Mouse (Mus musculus) CH12.LX (cell line): ENCODE data around the gene Lrrc20. TPM values are rescaled to one million over a fixed set of nuclear protein-coding genes. Genes with fewer than 3 reads are reported as not detected.
"Not testable (repeated sequence)": the region's sequence is repeated elsewhere in the genome, so short reads cannot be mapped to it uniquely, and the experiment has no call there.

ENCODE experiments used
- DNase-seq: peaks from one replicate; pipeline ENCODE4 v3.0.0-alpha.2; 2013; ENCODE audit errors: extremely low read depth
- H3K27ac ChIP-seq: 2 replicates; pipeline ENCODE4 v1.5.1; 2012; ENCODE audit warnings: low read depth, mild to moderate bottlenecking, control low read depth, moderate library complexity; ENCODE audit not compliant: insufficient read depth
- H3K27me3 ChIP-seq: replicated peaks from 2 replicates; pipeline ENCODE3; 2012; ENCODE audit warnings: inconsistent platforms
- H3K36me3 ChIP-seq, 2 experiments: replicated peaks in 1 of 2; 2 replicates each; pipeline versions ENCODE3 to v1.6.1; 2012; ENCODE audit warnings: inconsistent platforms in 1 of 2, low read length in 1 of 2, mild to moderate bottlenecking in 1 of 2, mixed read lengths in 1 of 2, moderate library complexity in 1 of 2; ENCODE audit not compliant: control insufficient read depth in 1 of 2, insufficient read depth in 1 of 2
- H3K4me1 ChIP-seq, 2 experiments: 2 replicates each; pipeline ENCODE4 v1.6.1; 2012; ENCODE audit warnings: inconsistent platforms in 1 of 2, moderate library complexity in 1 of 2; ENCODE audit not compliant: insufficient read depth in 2 of 2, control insufficient read depth in 1 of 2
- H3K4me2 ChIP-seq: 2 replicates; pipeline ENCODE4 v1.6.1; 2012; ENCODE audit warnings: low read depth, mild to moderate bottlenecking, control low read depth; ENCODE audit not compliant: poor library complexity, insufficient read depth, severe bottlenecking
- H3K4me3 ChIP-seq, 3 experiments: fragments of 150-350 bp in 1 of 3; sonication (generic) in 1 of 3; replicated peaks in 1 of 3; 2 replicates each; pipeline versions ENCODE3 to v1.5.1; 2011 to 2012; ENCODE audit warnings: low read depth in 2 of 3, low read length in 2 of 3, mild to moderate bottlenecking in 2 of 3, moderate library complexity in 2 of 3, control low read depth in 1 of 3, improper control_type of control experiment in 1 of 3, inconsistent platforms in 1 of 3, mixed read lengths in 1 of 3; ENCODE audit not compliant: poor library complexity in 1 of 3
- H3K79me2 ChIP-seq: replicated peaks from 2 replicates; pipeline ENCODE4 v1.6.1; 2012; ENCODE audit warnings: mild to moderate bottlenecking, moderate library complexity; ENCODE audit not compliant: control insufficient read depth, poor library complexity, insufficient read depth, severe bottlenecking; ENCODE audit errors: extremely low read depth
- H3K9ac ChIP-seq: 2 replicates; pipeline ENCODE4 v1.6.1; 2012; ENCODE audit warnings: low read depth, mild to moderate bottlenecking, control low read depth, moderate library complexity; ENCODE audit not compliant: insufficient read depth
- H3K9me3 ChIP-seq: replicated peaks from 2 replicates; pipeline ENCODE3; 2012; ENCODE audit warnings: low read length, inconsistent platforms, mixed read lengths
- CTCF ChIP-seq, 2 experiments: IDR thresholded peaks in 1 of 2; conservative IDR thresholded peaks in 1 of 2; 2 replicates each; pipeline ENCODE4 v1.5.1; 2011 to 2012; ENCODE audit warnings: low read depth in 2 of 2, low read length in 2 of 2, improper control_type of control experiment in 1 of 2, inconsistent platforms in 1 of 2, mild to moderate bottlenecking in 1 of 2, moderate library complexity in 1 of 2
- E2F4 ChIP-seq: IDR thresholded peaks from 2 replicates; pipeline ENCODE4 v1.6.1; 2011; ENCODE audit warnings: low read depth, low read length, improper control_type of control experiment; ENCODE audit not compliant: insufficient replicate concordance
- ELF1 ChIP-seq: IDR thresholded peaks from 2 replicates; pipeline ENCODE4 v1.6.1; 2014; ENCODE audit warnings: low read depth, mild to moderate bottlenecking, inconsistent platforms, low read length, improper control_type of control experiment
- ETS1 ChIP-seq: conservative IDR thresholded peaks from 2 replicates; pipeline ENCODE4 v1.6.1; 2012; ENCODE audit warnings: low read depth, mild to moderate bottlenecking, inconsistent platforms, low read length, improper control_type of control experiment, moderate library complexity
- GABPA ChIP-seq: IDR thresholded peaks from 2 replicates; pipeline ENCODE4 v1.6.1; 2012; ENCODE audit warnings: low read depth, low read length, improper control_type of control experiment, inconsistent platforms; ENCODE audit not compliant: insufficient replicate concordance
- HCFC1 ChIP-seq: IDR thresholded peaks from 2 replicates; pipeline ENCODE4 v1.6.1; 2012; ENCODE audit warnings: low read depth, mild to moderate bottlenecking, inconsistent platforms, low read length, improper control_type of control experiment
- IRF4 ChIP-seq: IDR thresholded peaks from 2 replicates; pipeline ENCODE4 v1.6.1; 2014; ENCODE audit warnings: low read depth, mild to moderate bottlenecking, inconsistent platforms, low read length, improper control_type of control experiment
- JUN ChIP-seq: IDR thresholded peaks from 2 replicates; pipeline ENCODE4 v1.6.1; 2011; ENCODE audit warnings: low read depth, mild to moderate bottlenecking, low read length, improper control_type of control experiment, moderate library complexity; ENCODE audit not compliant: insufficient read depth
- MAX ChIP-seq: IDR thresholded peaks from 2 replicates; pipeline ENCODE4 v1.6.1; 2011; ENCODE audit warnings: low read length, improper control_type of control experiment
- MEF2A ChIP-seq: IDR thresholded peaks from 2 replicates; pipeline ENCODE4 v1.6.1; 2014; ENCODE audit warnings: low read depth, mild to moderate bottlenecking, inconsistent platforms, low read length, improper control_type of control experiment, borderline replicate concordance
- MXI1 ChIP-seq: IDR thresholded peaks from 2 replicates; pipeline ENCODE4 v1.6.1; 2011; ENCODE audit warnings: mild to moderate bottlenecking, low read depth, low read length, improper control_type of control experiment
- NELFE ChIP-seq: IDR thresholded peaks from 2 replicates; pipeline ENCODE4 v1.6.1; 2011; ENCODE audit warnings: low read depth, low read length, improper control_type of control experiment
- POLR2A ChIP-seq: IDR thresholded peaks from 2 replicates; pipeline ENCODE4 v1.6.1; 2011; ENCODE audit warnings: low read depth, mild to moderate bottlenecking, improper control_type of control experiment, low read length
- RAD21 ChIP-seq: IDR thresholded peaks from 2 replicates; pipeline ENCODE4 v1.6.1; 2011; ENCODE audit warnings: low read depth, mild to moderate bottlenecking, low read length, improper control_type of control experiment, moderate library complexity
- SMC3 ChIP-seq: IDR thresholded peaks from 2 replicates; pipeline ENCODE4 v1.6.1; 2011; ENCODE audit warnings: low read depth, low read length, improper control_type of control experiment
- USF2 ChIP-seq: conservative IDR thresholded peaks from 2 replicates; pipeline ENCODE4 v1.6.1; 2011; ENCODE audit warnings: low read depth, low read length, improper control_type of control experiment
- ZKSCAN1 ChIP-seq: IDR thresholded peaks from 2 replicates; pipeline ENCODE4 v1.6.1; 2012; ENCODE audit warnings: low read depth, inconsistent platforms, low read length, improper control_type of control experiment, borderline replicate concordance
- dilution Hi-C: fragments of 300-500 bp; cut with MboI; formaldehyde crosslinking; loops from 2 replicates; pipeline ENCODE4 v1.14.3; 2020; ENCODE audit warnings: low sequenced_read_pairs; ENCODE audit not compliant: extremely low pct_unique_long_range_greater_than_20kb, extremely low pct_ligation_motif_present
- in situ Hi-C: fragments of 300-500 bp; cut with MboI; formaldehyde crosslinking; loops from 3 replicates; pipeline ENCODE4 v1.14.3; 2019; ENCODE audit warnings: low sequenced_read_pairs, low pct_ligation_motif_present, low pct_unique_long_range_greater_than_20kb, mixed read lengths
- polyA plus RNA-seq: library from polyadenylated mRNA; unstranded; fragments of >175 nt; gene quantifications from 2 replicates; pipeline ENCODE4 v1.2.1, GENCODE M21; 2012; ENCODE audit warnings: low read depth; ENCODE audit not compliant: insufficient read length
- total RNA-seq, 2 experiments: library from RNA; depleted of rRNA; stranded (reverse); fragments of 300-350 nt in 1 of 2; fragments of >200 nt in 1 of 2; gene quantifications; 2 replicates each; pipeline ENCODE4 v1.2.3; 2012 to 2014

Lrrc20 gene
- total and polyA plus RNA-seq, 3 experiments: 8.0 to 13.7 (median 9.9) TPM

DNA sequence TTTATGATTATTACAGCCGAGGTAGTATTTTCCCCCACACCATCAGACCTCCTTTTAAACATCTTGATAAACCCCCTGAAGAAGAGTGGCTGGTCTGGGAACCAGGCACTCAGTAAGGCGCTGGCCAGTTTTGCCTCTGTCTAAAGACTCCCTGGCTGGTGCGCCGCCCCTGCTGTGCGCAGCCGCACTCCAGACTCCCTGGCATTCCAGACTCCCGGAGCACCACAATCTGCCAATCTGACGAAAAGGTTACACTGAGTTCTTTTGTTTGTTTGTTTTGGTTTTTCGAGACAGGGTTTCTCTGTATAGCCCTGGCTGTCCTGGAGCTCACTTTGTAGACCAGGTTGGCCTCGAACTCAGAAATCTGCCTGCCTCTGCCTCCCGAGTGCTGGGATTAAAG lies 129.8 kb downstream of the Lrrc20 start:
- H3K27me3 ChIP-seq, H3K4me3 ChIP-seq, dilution Hi-C loops, H3K4me2 ChIP-seq, DNase-seq, H3K9ac ChIP-seq, H3K9me3 ChIP-seq, H3K27ac ChIP-seq, H3K36me3 ChIP-seq, H3K79me2 ChIP-seq: not testable (repeated sequence)
- H3K4me1 ChIP-seq: peaks cover 9 to 36% of the 10 kb centered on the region in 2 experiments; a peak in 3 of 4 replicates
- in situ Hi-C loops: loop anchor here (5.0 kb wide), 1 partner anchor 57 kb away; no protein-coding TSS in a partner anchor

DNA sequence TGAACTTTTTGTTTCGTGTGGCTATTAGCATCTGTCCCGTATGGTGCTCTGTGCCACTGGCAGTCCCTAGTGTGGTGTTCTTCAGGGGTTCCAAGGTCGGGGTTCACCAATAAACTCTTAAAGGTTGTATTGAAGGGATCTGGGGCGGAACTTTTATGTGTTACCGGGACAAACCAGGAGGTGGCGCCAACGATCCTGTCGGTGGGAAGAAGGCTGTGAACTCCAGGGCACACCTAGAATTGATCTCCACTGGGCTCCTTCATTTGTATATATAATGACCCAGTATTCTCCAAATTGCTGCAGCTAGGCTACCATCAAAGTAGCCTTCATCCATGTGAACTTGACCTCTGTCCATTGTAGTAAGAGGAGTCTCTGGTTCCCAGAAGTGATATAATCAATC lies 130.2 kb downstream of the Lrrc20 start:
- Histone ChIP-seq H3K4me1 (peaks cover 9 to 34% of the 10 kb centered on the region in 2 experiments; a peak in 3 of 4 replicates), H3K9me3 (peaks cover 1% of the 10 kb centered on the region), H3K9ac (no peak overlapping the region), H3K27me3 (peaks cover 2% of the 10 kb centered on the region), H3K4me2 (no peak overlapping the region), H3K79me2 (no peaks in the 10 kb centered on the region), H3K27ac (no peak overlapping the region), H3K36me3 (no peaks in the 10 kb centered on the region), H3K4me3 (no peak overlapping the region)
- TF ChIP-seq ZKSCAN1 (no peak), NELFE (0 out of 2 replicates have a peak, but pooled peaks have one; percentile 12), MXI1 (no peak), E2F4 (no peak), RAD21 (peak; percentile 70), POLR2A (no peak), JUN (no peak), SMC3 (peak; percentile 85), ELF1 (0 out of 2 replicates have a peak, but pooled peaks have one; percentile 19), CTCF (conservative IDR thresholded peaks at IDR 0.05 in 1 of 2, IDR thresholded peaks at IDR 0.05 in 1 of 2; ENCODE audit: low read depth in 2 of 2, low read length in 2 of 2) (peak; percentile 75 to 84)
- peak; percentile 73 for DNase-seq
- dilution Hi-C loops (no loop called here), in situ Hi-C loops (loop anchor here (5.0 kb wide), 1 partner anchor 56 kb away; no protein-coding TSS in a partner anchor)

DNA sequence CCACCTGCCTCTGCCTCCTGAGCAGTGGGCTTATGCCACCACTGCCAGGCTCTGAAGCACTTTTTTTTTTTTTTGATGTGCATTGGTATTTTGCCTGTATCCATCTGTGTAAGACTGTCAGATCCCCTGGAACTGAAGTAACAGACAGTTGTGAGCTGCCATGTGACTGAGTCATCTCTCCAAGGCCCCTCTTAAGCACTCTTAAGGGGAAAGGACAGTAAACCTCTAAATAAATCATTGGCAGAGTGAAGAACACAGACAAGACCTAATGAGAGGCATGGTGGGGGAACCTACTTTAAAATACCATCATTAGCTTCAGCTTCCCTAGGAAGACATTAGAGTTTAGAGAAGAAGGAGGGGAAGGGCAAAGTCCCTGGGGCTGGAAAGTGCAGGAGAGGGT lies 132.6 kb downstream of the Lrrc20 start:
- Histone ChIP-seq H3K4me1 (peaks cover 9 to 25% of the 10 kb centered on the region in 2 experiments; a peak in 3 of 4 replicates), H3K9ac (no peak overlapping the region), H3K27me3 (peaks cover 2% of the 10 kb centered on the region), H3K36me3 (no peaks in the 10 kb centered on the region), H3K9me3 (peaks cover 8% of the 10 kb centered on the region), H3K79me2 (no peaks in the 10 kb centered on the region), H3K4me2 (no peak overlapping the region), H3K4me3 (no peak overlapping the region), H3K27ac (no peak overlapping the region)
- in situ Hi-C loops: loop anchor here (5.0 kb wide), 1 partner anchor 54 kb away; no protein-coding TSS in a partner anchor
- no peak for DNase-seq
- TF ChIP-seq MEF2A: no peak
- TF ChIP-seq ETS1: no peak
- TF ChIP-seq USF2: no peak
- TF ChIP-seq MAX: no peak
- no peak for TF ChIP-seq MXI1
- no peak for TF ChIP-seq GABPA
- TF ChIP-seq HCFC1: no peak
- no peak for TF ChIP-seq IRF4
- no peak for TF ChIP-seq RAD21
- TF ChIP-seq CTCF (conservative IDR thresholded peaks at IDR 0.05 in 1 of 2, IDR thresholded peaks at IDR 0.05 in 1 of 2; ENCODE audit: low read depth in 2 of 2, low read length in 2 of 2): no peak
- dilution Hi-C loops: no loop called here
